Mouse (Mus musculus) CH12.LX (cell line): ENCODE measurements at regions not wholly inside any gene's neighbourhood (a gene's known extent, or its start where the extent isn't known, plus 50 kb on each side); places are given as distances from the start of the nearest gene placed in this dataset.

Experiments
- MEF2A ChIP-seq: IDR thresholded peaks from 2 replicates; pipeline ENCODE4 v1.6.1; 2014; ENCODE audit warnings: low read depth, mild to moderate bottlenecking, inconsistent platforms, low read length, improper control_type of control experiment, borderline replicate concordance
- TCF12 ChIP-seq: IDR thresholded peaks from 2 replicates; pipeline ENCODE4 v1.6.1; 2014; ENCODE audit warnings: low read depth, mild to moderate bottlenecking, inconsistent platforms, low read length, improper control_type of control experiment

DNA sequence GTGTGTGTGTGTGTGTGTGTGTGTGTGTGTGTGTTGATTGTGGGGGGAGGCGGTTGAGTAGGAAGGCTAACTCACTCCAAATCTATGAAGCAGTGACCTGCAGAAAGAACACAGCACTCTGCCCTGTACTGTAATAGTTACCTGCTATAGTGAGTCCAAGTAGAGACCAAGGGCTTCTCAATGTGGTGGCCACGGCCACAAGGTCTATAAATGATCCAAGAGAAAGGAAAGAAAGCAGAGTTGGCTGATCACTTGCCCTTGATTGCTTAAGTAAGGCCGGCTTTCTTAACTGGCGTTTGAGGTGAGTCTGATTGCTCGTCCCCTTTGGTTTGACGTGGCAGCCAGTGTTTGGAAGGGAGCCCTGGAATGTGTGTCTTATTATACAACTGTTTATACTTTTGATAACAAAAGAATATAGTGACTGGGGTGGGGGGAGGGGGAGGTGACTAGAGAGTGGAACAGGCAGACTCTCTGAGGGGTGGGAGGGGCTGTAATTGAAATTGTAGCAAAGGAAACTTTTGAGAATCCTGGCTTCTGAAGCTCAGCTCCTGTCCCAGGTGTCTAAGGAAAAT, 473.3 kb upstream of the Kif2a start:
- no peak for TF ChIP-seq MEF2A
- TF ChIP-seq TCF12 = no peak
